Mouse (Mus musculus) adrenal gland, postnatal 14 days (tissue): ENCODE measurements around the gene Rad51. TPM values are rescaled to one million over a fixed set of nuclear protein-coding genes. Genes with fewer than 3 reads are reported as not detected.
A peak's percentile ranks its signal among the peaks of the same experiment; 100 is the strongest.

Experiments
- DNase-seq: peaks from one replicate; pipeline ENCODE4 v3.0.0; 2021; ENCODE audit warnings: mixed read lengths
- total RNA-seq: library from RNA; stranded (reverse); gene quantifications from 2 replicates; pipeline ENCODE4 v1.2.3, GENCODE M21; 2021

Rad51 gene
- total RNA-seq, 1 experiment from 2014 or later: 8.7 TPM

DNA sequence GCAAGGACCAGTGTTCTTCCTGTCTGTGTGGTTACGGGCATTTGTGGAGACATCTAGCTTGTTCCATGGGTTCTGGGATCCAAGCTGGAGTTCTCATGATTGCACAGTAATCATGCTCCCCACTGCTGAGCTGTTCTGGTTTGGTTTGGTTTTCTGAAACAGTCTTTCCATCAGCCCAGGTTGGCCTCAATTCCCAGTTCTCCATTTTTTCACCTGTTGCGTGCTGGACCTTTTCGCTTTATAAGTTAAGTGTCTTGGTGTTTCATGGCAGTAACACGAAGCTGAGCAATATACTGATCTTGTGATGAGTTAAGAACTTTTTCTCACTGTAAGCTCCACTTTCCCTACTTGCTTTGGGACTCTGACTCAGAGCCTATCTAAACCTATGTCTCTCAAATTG, 51.4 kb downstream of the Rad51 start:
- DNase-seq: no peak

DNA sequence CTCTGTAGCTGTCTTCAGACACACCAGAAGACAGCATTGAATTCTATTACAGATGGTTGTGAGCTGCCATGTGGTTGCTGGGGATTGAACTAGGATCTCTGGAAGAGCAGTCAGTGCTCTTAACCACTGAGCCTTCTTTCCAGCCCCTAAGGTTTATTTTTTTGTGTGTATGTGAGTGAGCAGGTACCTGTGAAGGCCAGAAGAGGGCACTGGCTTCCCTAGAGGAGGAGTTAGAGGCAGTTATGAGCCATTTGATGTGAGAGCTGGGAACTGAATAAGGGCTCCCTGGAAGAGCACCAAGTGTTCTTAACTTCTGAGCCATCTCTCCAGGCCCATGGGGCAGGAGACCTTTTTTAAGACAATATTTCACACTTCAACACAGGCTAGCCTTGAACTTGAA, 52.8 kb downstream of the Rad51 start:
- no peak for DNase-seq

DNA sequence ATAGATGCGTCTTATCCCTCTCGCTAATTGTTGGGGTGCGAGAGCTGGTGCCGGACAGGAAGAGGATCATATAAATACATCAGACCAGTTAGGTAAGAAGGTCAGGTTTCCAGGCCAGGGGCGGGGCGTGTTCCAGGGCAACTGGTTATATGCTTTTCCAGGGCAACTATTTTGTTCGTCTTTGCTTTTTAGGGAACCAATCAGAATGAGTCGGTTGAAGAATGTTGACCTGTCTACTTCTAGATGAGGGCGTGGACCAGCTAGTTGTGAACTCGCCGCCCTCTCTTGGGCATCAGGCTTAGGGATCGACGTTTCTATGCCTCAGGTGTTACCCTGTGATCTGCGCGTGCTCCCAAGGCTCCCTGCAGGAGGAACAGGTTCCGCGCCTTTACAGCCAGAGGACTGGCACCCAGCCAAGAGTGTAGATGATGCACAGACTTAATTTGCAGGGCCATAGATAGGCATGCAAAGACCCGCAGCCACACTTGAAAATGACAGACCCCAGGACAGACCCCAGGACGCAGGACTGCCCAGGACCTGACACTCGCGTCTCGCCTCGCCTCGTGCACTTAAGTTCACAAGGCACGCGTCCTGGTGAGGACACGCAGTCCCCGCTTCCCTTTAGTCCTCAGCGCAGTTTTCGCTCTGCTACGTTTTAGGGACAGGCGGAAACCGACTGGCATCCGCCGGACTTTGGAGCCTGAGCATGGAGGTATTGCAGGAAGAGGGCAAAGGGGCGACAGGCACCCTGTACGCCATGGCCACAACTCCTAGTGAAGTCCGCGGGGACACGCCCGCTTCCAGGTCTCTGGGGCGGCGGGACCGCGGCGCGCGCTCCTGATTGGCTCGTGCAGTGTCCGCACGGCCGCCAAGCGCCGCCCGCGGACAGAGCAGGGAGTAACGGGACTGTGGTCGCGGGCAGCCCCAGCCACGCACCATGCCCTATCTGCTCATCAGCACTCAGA, 54.6 kb downstream of the Rad51 start, which contains the start of gene Gchfr:
TSS of gene Gchfr (plus strand) at position 873 of the 965 bp plus-strand sequence.
- DNase-seq: peak; percentile 86

DNA sequence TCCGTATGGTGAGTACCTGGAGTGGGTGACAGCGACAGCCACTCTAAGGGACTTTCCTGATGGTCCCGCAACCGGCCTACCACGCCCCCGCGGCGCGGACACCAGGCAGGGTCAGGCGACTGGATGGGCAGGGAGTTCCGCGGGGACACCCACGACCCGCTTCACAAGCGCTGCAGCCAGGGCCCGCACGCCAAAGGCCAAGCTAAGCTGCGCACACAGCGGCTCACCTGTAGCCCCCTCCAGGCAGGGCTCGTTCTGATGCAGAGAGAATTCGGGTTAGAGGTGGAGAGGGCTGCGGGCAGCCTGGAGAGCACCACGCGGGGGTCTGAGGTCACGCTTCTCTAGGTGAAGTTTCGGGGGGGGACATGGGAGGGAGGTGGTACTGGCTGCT, 55.3 kb downstream of the Rad51 start:
- DNase-seq: no peak

DNA sequence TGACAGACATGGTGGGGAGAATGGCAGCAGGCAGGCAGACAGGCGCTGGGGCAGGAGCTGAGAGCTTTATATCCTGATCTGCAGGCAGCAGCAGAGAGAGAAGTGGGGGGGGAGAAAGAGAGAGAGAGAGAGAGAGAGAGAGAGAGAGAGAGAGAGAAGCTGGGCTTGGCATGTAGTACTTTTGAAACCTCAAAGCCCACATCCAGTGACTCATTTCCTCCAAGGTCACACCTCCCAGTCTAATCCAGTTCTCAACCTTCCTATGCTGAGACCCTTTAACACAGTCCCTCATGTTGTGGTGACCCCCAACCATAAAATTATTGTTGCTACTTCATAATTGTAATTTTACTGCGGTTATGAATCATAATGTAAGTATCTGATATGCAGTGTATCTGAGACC, 57.7 kb downstream of the Rad51 start:
- DNase-seq: no peak

DNA sequence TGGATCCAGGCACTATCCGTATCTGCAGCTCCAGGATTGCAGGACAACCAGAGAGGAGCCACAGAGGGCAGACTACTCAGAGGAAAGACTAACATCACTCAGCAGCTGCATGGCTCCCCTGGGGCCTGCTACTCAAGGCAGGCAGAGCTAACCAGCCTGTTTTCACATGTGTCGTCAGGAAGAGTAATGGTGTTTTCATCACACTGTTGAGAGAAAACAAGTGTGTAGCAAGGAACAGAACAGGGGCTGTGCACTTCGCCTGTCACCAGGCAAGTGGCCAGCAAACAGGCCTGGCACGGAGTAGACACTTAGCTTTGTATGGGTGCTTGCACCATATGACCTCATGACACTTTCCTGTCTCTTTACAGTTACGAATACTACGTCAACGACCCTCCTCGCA, 59.0 kb downstream of the Rad51 start:
- peak; percentile 47 for DNase-seq

DNA sequence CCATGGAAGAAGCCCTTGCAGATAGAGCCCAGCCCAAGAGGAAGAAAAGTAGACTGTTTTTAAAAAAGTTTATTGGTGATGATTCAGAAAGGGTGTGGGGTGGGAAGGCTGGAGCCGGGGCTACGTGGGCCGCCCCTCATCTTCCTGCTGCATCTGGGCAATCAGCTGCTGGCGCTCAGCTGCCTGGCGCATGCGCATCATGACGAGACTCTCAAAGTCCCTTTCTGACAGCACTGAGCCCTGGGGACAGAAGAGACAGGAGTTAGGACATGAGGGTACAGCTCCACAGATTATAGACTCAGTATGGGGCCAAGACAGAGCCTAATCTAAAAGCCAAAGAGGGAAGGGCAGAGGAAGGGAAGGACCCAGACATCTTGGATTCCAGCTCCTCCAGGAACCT, 59.9 kb downstream of the Rad51 start:
- DNase-seq: no peak

DNA sequence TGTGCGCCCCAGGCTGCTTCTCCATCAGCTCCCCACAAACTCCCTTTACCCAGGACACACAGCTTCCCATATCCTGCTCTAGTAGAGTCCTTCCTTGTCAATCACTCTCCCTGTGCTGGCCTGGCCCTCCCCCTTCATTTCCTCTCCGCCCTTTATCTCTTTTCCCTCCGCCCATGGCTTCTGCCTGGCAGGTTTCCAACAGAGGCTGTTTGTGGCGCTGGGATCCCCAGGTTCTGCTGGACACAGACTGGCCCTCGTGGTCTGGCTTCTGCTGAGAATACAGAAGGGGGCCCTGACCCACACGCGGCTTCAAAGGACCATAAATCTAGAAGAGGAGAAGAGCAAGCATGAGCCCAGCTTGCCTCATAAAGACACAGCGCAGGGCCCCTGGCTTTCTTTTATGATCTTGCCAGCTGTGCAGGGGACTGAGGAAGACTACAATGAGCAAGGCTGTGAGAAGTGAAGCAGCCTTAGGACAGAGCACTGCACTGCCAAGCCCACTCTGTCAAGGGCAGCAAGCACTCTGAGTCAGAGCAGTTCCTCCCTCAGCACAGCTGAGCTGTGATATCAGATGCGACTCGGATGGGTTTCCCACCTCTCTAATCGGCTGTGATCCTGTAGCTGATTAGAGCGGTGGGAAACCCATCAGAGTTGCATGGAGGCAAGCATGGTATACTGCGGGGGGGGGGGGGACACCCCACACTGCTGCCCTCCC, 60.4 kb downstream of the Rad51 start:
- peak; percentile 92 for DNase-seq

DNA sequence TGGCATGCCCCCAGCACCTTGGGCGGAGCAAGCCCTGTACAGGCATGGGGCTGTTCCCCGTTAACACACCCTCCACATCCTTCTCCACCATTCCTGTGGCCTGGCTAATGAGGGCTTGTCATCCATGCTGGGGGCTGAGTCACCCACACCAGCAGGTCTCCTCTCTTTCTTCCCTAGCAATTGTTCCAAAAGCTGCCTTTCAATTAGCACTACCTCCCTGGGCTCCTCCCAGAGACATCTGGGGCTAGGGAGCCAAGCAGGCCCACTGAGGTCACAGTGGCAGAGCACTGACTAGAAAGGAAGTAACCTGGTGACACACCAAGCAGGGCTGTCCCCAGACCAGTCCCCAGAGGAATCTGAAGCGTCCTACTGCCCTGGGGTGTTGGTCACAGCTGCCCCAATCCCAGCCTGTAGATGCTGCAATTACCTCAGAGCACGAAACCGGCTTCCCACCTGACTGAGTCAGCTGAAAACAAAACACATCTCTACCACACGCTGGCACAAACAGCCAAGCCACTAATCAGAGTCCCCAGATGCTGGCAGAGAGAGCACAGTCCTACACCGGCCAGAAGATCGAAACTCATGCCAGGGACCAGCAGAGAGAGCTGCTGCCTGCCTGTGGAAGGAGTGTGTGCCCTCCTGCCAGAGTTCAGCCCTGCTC, 61.5 kb downstream of the Rad51 start, which contains the start of gene Gm14137:
TSS of gene Gm14137 (plus strand) at position 519 of the 661 bp plus-strand sequence.
- peak; percentile 26 for DNase-seq

DNA sequence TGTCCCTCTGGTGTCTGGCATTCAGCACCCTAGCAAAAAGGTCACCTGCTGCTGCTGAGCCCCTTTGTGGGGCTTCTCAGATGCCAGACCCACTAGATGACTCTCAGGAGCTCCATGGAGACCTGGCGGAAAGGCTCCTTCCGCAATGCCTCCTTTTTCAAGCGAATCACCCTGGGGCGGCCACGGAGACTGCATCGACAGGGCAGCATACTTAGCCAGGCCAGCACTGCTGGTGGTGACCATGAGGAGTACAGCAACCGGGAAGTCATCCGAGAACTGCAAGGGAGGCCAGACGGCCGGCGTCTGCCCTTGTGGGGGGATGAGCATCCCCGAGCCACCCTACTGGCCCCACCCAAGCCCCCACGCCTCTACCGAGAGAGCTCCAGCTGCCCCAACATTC, 62.3 kb downstream of the Rad51 start:
- DNase-seq: no peak

DNA sequence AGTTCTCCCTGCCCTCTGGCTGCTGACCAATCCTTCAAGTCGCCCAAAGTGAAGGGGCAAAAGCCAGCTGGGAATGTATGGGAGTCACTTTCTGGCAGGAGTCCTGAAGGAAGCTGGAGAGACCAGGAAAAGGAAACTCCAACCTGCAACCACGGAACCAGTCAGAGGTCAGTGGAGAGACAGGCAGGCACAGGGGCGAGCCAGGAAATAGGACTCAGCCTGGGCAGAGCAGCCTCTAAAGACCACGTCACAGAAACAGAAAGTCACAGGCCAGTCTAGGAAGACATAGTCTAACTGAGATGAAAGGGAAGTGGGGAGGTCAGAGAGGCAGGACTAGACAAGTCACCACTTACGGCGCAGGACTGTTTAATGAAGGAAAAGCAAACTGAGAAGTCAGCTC, 63.0 kb downstream of the Rad51 start:
- peak; percentile 34 for DNase-seq

DNA sequence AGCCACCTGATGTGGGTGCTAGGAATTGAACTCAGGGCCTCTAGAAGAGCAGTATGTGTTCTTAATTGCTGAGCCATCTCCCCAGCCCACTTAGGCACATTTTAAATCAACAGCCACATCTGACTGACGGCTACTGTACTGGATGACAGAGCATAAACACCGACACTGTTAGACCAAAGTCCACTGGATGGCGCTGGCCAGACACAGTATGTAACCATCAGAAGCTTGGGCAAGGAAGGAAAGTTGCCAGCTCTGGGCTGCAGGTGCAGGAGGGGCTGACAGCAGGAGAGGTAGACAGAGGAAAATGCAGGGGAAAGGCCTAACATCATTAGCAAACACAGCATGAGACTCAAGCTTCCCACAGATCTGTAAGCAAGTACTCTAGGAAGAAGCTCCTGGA, 64.2 kb downstream of the Rad51 start:
- DNase-seq: no peak

DNA sequence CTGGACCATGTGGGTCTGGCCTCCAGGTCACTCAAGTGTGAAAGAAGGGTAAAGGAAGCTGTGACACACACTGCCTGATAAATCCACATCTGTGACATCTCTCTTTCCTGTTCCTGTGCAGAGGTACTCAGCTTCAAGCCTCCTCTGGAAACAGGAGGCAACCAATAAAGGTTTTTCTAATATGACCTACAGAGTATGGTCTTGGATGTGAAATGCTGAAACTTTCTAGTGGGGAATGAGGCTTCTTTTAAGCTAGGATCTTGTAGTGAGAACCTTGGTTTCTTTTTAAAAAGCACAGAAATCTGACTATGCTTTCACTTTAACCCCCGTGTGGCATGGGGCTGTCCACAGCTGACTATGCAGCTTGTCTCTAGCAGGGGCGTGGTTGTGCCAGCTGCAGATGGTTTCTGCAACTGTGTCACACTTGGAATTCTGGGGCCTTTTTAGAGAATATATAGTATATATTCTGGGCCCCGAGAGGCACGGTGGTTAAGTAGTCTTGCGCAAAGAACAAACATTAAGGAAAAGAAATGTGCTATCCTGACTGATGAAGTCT, 64.9 kb downstream of the Rad51 start:
- DNase-seq: no peak

DNA sequence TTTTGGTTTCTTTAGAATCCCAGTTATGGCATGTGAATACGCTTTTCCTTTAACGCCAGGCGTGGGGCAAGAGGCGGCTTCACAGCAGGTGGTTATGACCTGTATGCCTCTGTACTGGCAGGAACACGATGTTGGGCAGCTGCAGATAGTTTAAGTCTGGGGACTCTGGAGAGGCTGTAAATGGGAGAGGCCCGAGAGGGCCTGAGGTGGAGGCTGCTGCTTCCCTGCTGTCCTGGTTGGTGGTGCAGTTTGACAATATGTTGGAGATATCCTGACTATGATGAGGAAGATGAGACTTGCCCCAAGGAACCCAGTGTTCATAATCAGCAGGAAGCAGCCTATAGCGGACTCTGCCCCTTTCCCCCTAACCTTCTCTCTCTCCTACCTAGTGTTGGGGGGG, 70.3 kb downstream of the Rad51 start:
- DNase-seq: no peak

DNA sequence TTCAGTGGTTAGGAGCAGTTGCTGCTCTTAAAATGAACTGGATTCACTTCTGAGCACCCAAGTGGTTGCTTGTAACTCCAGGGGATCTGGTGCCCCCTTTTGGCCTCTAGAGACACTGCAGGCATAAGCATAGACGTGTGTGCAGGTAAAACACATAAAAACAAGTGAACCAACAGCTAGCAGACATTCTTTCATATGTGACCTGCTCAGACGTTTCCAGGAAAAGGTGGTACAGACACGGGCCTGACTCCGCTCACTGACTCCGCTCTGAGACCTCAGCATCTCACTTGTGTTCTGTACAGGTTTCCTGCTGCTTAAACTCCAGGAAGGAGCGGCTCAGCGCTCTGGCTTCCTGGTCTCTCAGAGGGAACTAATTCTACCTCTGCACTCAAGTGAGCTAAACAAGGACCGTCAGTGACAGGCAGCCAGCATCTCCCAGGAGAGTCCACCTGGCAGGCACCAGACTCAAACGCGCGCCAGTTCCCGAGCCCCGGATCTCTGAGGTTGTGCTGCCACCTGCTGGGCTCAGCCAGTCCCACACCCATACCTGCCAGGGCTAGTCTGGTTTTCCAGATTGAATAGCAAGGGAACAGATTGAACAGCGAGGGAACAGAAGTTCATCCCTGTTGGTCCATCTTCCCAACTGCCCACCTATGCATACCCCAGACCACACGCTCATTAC, 76.6 kb downstream of the Rad51 start:
- DNase-seq: peak; percentile 92

DNA sequence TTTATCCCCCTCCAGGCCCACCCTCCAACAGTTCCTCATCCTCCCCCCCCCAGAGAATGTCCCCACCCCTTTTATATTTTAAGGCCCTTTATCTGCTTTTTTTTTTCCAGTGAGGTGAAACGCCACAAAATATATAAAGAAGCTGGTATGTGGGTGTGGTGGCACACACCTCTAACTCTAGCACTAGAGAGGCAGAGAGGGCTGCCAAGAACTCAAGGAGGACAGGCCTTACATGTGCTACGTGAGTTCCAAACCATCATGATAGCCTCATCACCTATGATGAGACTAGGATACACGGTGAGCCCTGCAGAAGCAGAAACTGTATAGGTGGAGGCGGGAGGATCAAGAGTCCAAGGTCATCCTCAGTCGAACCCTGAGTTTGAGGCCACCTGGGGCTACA, 78.4 kb downstream of the Rad51 start:
- no peak for DNase-seq

DNA sequence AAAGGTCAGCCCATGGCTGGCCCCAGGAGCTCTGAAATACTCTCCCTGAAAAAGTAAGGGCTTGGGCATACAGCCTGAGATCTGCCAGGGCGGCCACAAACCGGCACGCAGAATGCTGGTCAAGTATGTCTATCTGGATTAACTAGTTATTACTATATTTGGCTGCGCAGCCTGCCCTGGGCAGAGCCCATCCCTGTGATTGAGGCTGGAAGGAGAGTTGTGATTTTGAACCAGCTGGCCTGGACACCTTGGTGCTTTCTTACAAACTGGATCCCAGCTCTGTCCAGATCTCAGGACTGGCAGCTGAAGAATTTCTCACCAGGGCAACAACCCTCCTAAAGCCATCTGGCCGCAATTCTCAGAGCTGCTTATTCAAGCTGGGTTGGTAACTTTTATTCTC, 81.5 kb downstream of the Rad51 start:
- no peak for DNase-seq

DNA sequence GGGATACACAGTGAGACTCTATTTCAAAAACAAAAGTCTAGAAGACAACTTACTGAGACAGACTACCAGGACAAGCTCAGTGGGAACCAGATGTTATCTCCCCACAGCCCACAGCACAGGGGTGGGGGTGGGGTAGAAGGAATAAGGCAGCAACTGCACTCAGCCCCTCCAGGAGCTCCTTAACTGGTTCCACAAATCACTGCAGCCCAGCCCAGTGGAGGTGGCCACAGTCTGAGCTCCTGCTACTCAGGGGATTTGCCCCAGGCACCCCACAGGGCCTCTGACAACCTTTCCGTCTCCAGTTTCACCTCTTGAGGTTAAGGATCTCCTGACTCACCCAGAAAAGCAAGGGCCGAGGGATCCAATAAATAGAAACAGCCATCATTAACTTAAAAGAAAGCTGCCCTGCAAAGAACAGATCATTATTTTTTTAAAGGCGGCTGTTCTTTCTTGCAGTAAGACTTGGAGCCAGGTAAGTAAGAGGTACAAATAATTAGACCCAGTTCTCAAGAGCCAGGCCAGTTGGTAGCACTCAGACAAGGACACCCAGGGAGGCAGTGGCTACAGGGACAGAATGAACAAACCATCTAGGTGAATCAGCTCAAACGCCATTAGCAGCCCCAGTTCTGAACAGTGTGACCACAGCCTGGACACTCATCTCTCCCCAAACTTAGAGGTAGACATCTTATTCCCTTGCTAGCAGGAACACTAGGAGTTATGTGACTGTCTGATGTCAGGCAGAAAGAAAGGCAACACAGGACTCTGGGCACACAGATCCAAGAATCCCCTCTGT, 83.9 kb downstream of the Rad51 start:
- DNase-seq: peak; percentile 24
